ENCODE assay signal across 8 mouse cellular contexts in the genomic region with DNA sequence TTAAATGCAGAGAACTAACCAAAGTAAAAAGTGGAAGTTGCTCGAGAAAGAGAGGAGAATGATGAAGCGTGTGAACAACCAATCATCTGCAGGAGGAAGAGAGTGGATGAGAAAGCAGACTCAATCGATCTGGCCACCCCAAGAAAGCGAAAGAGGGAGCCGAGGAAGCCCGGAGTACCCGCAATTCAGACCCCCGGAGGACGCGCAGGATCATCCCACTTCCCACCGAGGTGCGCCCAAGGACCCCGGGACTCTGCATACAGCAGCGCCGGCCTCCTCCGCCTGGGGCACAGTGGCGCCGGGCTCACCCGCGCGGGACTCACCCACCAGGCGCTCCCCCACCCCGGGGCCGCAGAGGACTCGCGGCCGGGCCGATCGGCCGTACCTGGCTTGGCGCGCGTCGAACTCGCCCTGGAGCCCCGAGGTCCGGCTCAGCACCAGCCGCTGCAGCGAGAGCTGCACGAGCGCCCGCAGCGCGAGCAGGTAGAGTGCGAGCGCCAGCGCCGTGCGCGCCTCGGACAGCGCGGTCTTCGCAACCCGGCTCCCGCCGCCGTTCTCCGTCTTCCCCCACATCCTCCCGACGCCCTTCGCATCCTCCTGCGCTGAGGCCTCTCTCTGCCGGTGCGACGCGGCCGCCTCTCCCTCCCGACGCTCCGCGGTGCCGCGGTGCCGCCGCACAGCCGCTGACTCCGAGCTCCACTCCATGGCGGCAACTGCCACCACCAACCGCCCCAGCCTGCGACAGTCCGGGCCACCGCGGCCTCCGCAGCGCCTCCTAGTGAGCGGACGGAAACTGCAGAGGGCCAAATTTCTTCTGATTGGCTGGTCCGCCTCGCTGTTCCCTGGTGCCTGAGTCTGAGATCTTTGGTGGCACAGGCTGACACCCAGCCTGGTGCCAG. TPM values are rescaled to one million over a fixed set of nuclear protein-coding genes. Genes with fewer than 3 reads are reported as not detected.
DNase-seq lines count a peak whose midpoint lies in the region; ATAC-seq and TF ChIP-seq lines count a peak whose summit lies in the region.

A gene (minus strand): TSS at position 765 of the 899 bp plus-strand sequence.

- H3K36me3 ChIP-seq in hindbrain, postnatal 0 days (ENCODE audit: insufficient read depth, low read length), result no peaks in the 10 kb centered on the region; the same call in 1 of the 2 replicates

- H3K9me3 ChIP-seq in hindbrain, postnatal 0 days (ENCODE audit: low read length), result no peaks in the 10 kb centered on the region

- H3K27ac ChIP-seq in gastrocnemius, adult 2 months, result peak within 1 kb of the TSS; percentile 93
- peak within 1 kb of the TSS; percentile 93 for H3K27ac ChIP-seq in hindbrain, postnatal 0 days
- peak within 1 kb of the TSS; percentile 92 for H3K27ac ChIP-seq in left cerebral cortex, adult 2 months

- H3K4me3 ChIP-seq in gastrocnemius, adult 2 months, result peak within 1 kb of the TSS; percentile 83
- peak within 1 kb of the TSS; percentile 89 for H3K4me3 ChIP-seq in hindbrain, postnatal 0 days (ENCODE audit: low read length)
- peak within 1 kb of the TSS; percentile 94 for H3K4me3 ChIP-seq in left cerebral cortex, adult 2 months

- ATAC-seq in hindbrain, postnatal 0 days, result peak; percentile 96
- ATAC-seq in megakaryocyte, adult 5-6 weeks (ENCODE audit: poor library complexity, severe bottlenecking), result peak; percentile 98

- TF ChIP-seq CTCF in gastrocnemius, adult 2 months (IDR thresholded peaks at IDR 0.05), result peak; percentile 98; the same call in 1 of the 2 replicates
- TF ChIP-seq CTCF in hindbrain, postnatal 0 days (IDR thresholded peaks at IDR 0.05; ENCODE audit: low read depth), result peak; percentile 90
- TF ChIP-seq CTCF in left cerebral cortex, adult 2 months (IDR thresholded peaks at IDR 0.05), result peak; percentile 96

- peak; percentile 82 for DNase-seq in WW6 (ENCODE audit: low read depth, low spot score)
- DNase-seq in cerebellum, postnatal 4 days (ENCODE audit: low spot score in 2 of 2), result peak; percentile 98 to 99
- DNase-seq in gastrocnemius, adult 2 months, result peak; percentile 95
- peak; percentile 94 for DNase-seq in hindbrain, postnatal 0 days (ENCODE audit: low spot score)
- DNase-seq in left cerebral cortex, adult 2 months (ENCODE audit: extremely low spot score in 1 of 2, low spot score in 2 of 2), result peak; percentile 96 to 99
- peak; percentile 98 to 99 for DNase-seq in right cerebral cortex, adult 2 months (ENCODE audit: low spot score in 2 of 2)
- peak; percentile 96 for DNase-seq in urinary bladder, postnatal 14 days (ENCODE audit: low spot score)

- peak within 1 kb of the TSS; percentile 91 for H3K9ac ChIP-seq in hindbrain, postnatal 0 days (replicated peaks; ENCODE audit: low read length)

- no peaks in the 10 kb centered on the region for H3K4me1 ChIP-seq in hindbrain, postnatal 0 days (ENCODE audit: insufficient read depth, low read length)

- H3K27me3 ChIP-seq in hindbrain, postnatal 0 days (ENCODE audit: insufficient read depth, low read length), result no peaks in the 10 kb centered on the region

- peak within 1 kb of the TSS; percentile 68 for H3K4me2 ChIP-seq in hindbrain, postnatal 0 days (ENCODE audit: low read depth, low read length)

- 3% methylated on average over 86 of the region's 90 CpGs for WGBS in hindbrain, postnatal 0 days

- intact Hi-C loops in gastrocnemius, adult 2 months (cut with DNase I), result no loop called here
- intact Hi-C loops in left cerebral cortex, adult 2 months (cut with DNase I), result no loop called here

RNA-seq across cellular contexts. Expression of the gene that starts here (rescaled TPM):
- 1 to 10 TPM; 7.2 to 7.9 TPM for total RNA-seq in gastrocnemius, adult 2 months (2021)
- total RNA-seq in hindbrain, postnatal 0 days (2014; rRNA removed), result 22.5 and 28.7 TPM in 2 replicates
- polyA plus RNA-seq in hindbrain, postnatal 0 days (2015; fragmentation: Nextera tagmentation; extraction: Ambion mirVana), result 10.9 and 11.4 TPM in 2 replicates
- 10 to 100 TPM; 33.7 to 34.1 TPM for total RNA-seq in left cerebral cortex, adult 2 months (2021)
- 17.5 and 18.6 TPM in 2 replicates for total RNA-seq in megakaryocyte, adult 5-6 weeks (2015)
- total RNA-seq in megakaryocyte, adult 5-6 weeks (2017), result 24.0 and 25.9 TPM in 2 replicates

Comparison
In these comparisons a context has a peak if more than half of its experiments do, and no peak if none do; other contexts are left out.
1. Peak in every context shown above with its lines: DNase-seq, ATAC-seq, H3K4me3 ChIP-seq and H3K27ac ChIP-seq.